Mouse (Mus musculus) kidney, postnatal 0 days (tissue): ENCODE results near the gene Orc5. TPM values are rescaled to one million over a fixed set of nuclear protein-coding genes. Genes with fewer than 3 reads are reported as not detected.
"Not testable (repeated sequence)": the region's sequence is repeated elsewhere in the genome, so short reads cannot be mapped to it uniquely, and the experiment has no call there.

Experiments
- ATAC-seq: fragments of 200-750 bp; cut with Nextera tagmentation; replicated peaks from 2 replicates; pipeline ENCODE4 v1.8.0; 2017; ENCODE audit warnings: low read depth, moderate number of reproducible peaks, moderate TSS enrichment, moderate library complexity; ENCODE audit not compliant: low FRiP score
- DNase-seq: peaks from one replicate; pipeline ENCODE4 v3.0.0-alpha.2; 2016; ENCODE audit warnings: low spot score
- H3K27ac ChIP-seq: fragments of 300-500 bp; sonication (generic); 2 replicates; pipeline ENCODE4 v1.5.1; 2014; ENCODE audit warnings: mild to moderate bottlenecking
- H3K27me3 ChIP-seq: fragments of 300-500 bp; sonication (generic); 2 replicates; pipeline ENCODE4 v1.6.1; 2014; ENCODE audit warnings: low read length, mixed read lengths; ENCODE audit not compliant: insufficient read depth
- H3K36me3 ChIP-seq: fragments of 300-500 bp; sonication (generic); 2 replicates; pipeline ENCODE4 v1.6.1; 2014; ENCODE audit warnings: low read length, mixed read lengths; ENCODE audit not compliant: insufficient read depth
- H3K4me1 ChIP-seq: fragments of 300-500 bp; sonication (generic); replicated peaks from 2 replicates; pipeline ENCODE4 v1.6.1; 2014; ENCODE audit warnings: antibody characterized with exemption, low read length, mixed read lengths; ENCODE audit not compliant: insufficient read depth
- H3K4me2 ChIP-seq: fragments of 300-500 bp; sonication (generic); 2 replicates; pipeline ENCODE4 v1.6.1; 2014; ENCODE audit warnings: mild to moderate bottlenecking, low read length, moderate library complexity, mixed read lengths
- H3K4me3 ChIP-seq: fragments of 300-500 bp; sonication (generic); replicated peaks from 2 replicates; pipeline ENCODE4 v1.5.1; 2014; ENCODE audit warnings: low read depth, low read length
- H3K9ac ChIP-seq: fragments of 300-500 bp; sonication (generic); 2 replicates; pipeline ENCODE4 v1.6.1; 2014; ENCODE audit warnings: low read depth, low read length
- H3K9me3 ChIP-seq: fragments of 300-500 bp; sonication (generic); replicated peaks from 2 replicates; pipeline ENCODE4 v1.6.1; 2016; ENCODE audit warnings: low read length, inconsistent platforms, mixed read lengths
- CTCF ChIP-seq: IDR thresholded peaks from 2 replicates; pipeline ENCODE4 v1.5.1; 2016; ENCODE audit warnings: antibody characterized with exemption, low read depth, mild to moderate bottlenecking, moderate library complexity
- WGBS: fragments of 180-500 bp; shearing (Covaris S2); extraction: QIAGEN DNeasy Blood & Tissue Kit; methylation state at CpG from one replicate; pipeline ENCODE4 v1.1.7; 2014; 5-methylcytosine and 5-hydroxymethylcytosine counted together
- polyA plus RNA-seq: library from polyadenylated mRNA; unstranded; fragments of >200 nt; fragmentation: Nextera tagmentation; extraction: Ambion mirVana; gene quantifications from 2 replicates; pipeline ENCODE4 v1.2.1, GENCODE M21; 2015

The Orc5 gene
- polyA plus RNA-seq, 1 experiment from 2014 or later, result 37.6 TPM

DNA sequence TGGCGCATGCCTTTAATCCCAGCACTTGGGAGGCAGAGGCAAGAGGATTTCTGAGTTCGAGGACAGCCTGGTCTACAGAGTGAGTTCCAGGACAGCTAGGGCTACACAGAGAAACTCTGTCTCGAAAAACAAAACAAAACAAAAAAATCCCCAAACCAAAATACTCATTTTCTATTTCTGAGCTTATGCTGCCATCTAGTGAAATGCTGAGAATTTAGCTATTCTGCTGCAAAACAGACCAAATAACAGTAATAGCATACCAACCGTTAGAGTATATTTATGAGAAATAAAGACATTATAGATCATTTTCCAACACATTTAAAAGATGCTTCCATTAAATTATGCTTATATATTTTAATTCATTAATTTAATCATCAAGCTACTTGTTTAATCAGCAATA, 34.5 kb downstream of the Orc5 start:
- not testable (repeated sequence) for ATAC-seq, H3K27ac ChIP-seq, H3K9me3 ChIP-seq, H3K4me3 ChIP-seq, H3K9ac ChIP-seq, H3K4me2 ChIP-seq, H3K36me3 ChIP-seq, H3K4me1 ChIP-seq, H3K27me3 ChIP-seq
- peak; percentile 57; the same call in 1 of the 2 replicates for TF ChIP-seq CTCF
- DNase-seq, result peak; percentile 60
- WGBS, result 74% methylated on average over 4 of the region's 4 CpGs

DNA sequence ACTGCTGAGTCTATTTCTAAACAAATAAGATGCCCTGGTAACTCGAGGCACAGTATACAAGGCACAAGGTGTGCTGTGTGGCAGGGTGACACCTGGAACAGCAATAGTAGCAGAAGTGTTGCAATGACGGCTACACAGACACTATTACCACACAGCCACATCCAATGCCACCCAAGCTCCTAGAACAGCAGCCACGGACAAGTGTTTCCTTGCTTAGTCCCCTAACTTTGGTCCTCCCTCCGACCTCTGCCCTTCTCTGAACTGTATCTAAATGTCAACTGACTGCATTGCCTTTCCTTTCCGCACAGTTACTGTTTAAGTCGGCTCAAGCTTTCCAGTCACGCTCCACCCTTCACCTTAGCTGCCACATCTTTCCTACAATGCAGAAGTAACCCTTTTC, 36.0 kb downstream of the Orc5 start:
- H3K9me3 ChIP-seq, H3K27ac ChIP-seq, H3K4me1 ChIP-seq, H3K36me3 ChIP-seq, H3K4me3 ChIP-seq, H3K27me3 ChIP-seq, DNase-seq, H3K9ac ChIP-seq, H3K4me2 ChIP-seq, ATAC-seq: not testable (repeated sequence)
- no CpG with 5 or more reads among the region's 7 CpGs for WGBS

DNA sequence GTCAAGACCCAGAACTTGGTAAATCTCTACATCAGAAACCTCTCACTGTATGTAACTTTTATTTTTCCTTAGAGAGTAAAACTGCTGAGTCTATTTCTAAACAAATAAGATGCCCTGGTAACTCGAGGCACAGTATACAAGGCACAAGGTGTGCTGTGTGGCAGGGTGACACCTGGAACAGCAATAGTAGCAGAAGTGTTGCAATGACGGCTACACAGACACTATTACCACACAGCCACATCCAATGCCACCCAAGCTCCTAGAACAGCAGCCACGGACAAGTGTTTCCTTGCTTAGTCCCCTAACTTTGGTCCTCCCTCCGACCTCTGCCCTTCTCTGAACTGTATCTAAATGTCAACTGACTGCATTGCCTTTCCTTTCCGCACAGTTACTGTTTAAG, 37.6 kb downstream of the Orc5 start:
- not testable (repeated sequence) for H3K36me3 ChIP-seq, ATAC-seq, H3K27me3 ChIP-seq, H3K27ac ChIP-seq, H3K4me3 ChIP-seq, H3K4me1 ChIP-seq, H3K4me2 ChIP-seq, H3K9ac ChIP-seq, DNase-seq, H3K9me3 ChIP-seq
- no CpG with 5 or more reads among the region's 5 CpGs for WGBS

DNA sequence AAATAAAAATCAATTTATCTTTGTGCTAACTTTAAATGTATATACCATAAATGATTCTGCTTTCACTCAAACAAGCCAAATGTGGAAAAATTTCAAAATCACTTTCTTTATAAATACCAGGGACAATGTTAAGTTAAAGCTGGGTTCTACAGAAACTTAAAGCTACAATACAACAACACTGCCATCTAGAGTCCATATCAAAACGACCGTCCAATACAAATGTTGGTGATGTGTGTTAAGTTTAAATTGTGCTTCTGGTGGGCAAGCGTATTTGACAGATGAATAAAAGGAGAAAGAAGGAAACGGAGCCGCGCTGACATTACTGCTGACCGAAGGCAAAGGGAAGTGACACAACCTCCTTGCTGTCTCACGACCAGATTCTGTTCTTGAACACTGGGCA, 38.4 kb downstream of the Orc5 start:
- Histone ChIP-seq H3K27me3 (no peaks in the 10 kb centered on the region), H3K4me3 (no peak overlapping the region), H3K36me3 (no peaks in the 10 kb centered on the region), H3K9ac (no peak overlapping the region), H3K27ac (no peak overlapping the region), H3K9me3 (no peaks in the 10 kb centered on the region), H3K4me2 (no peak overlapping the region), H3K4me1 (no peaks in the 10 kb centered on the region)
- DNase-seq, result peak; percentile 81
- 55% methylated on average over 8 of the region's 8 CpGs for WGBS
- peak; percentile 74 for TF ChIP-seq CTCF
- no peak for ATAC-seq

DNA sequence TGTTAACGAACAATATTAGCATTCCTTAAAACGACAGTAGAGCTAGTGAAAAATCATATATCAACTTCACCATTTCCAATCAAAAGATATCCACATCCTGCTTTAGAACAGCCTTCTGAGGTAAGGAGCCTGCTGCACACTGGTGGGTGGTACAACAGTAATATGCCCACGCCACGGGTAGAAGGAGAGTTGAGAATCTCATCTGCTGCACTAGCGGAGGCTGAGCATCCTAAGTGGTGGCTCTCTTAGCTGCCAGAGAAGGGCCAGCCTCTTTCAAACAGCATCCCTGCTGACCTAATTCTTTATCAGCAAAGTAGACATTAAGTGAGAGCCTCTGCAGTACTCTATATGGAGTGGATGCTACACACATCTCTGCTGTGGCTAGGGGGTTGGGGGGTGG, 41.7 kb downstream of the Orc5 start:
- Histone ChIP-seq H3K36me3 (no peaks in the 10 kb centered on the region), H3K4me3 (no peak overlapping the region), H3K9me3 (no peaks in the 10 kb centered on the region), H3K27ac (no peak overlapping the region), H3K27me3 (no peaks in the 10 kb centered on the region), H3K4me1 (no peaks in the 10 kb centered on the region), H3K9ac (no peak overlapping the region), H3K4me2 (no peak overlapping the region)
- 94% methylated on average over 5 of the region's 5 CpGs for WGBS
- no peak for ATAC-seq
- DNase-seq, result no peak
- no peak for TF ChIP-seq CTCF

DNA sequence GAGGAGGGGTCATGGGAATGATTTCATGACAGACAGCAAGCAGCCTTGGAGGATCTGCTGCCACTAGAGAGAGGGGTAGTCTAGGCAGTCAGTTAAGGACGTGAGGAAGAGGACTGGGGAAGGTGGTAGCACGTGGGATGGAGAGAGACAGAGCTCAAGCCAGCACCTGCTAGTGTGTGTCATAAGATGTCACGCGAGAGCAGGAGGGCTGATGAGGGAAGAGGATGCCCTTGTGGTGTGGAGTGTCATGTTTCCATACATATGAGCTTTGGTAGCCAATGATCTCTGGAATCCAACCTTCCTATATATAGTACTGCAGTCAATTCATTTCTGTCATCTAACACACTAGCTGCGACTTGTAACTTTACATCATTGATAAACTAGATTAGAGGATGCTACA, 50.8 kb downstream of the Orc5 start:
- H3K36me3 ChIP-seq, result peaks cover 19% of the 10 kb centered on the region; the same call in 1 of the 2 replicates
- no peak overlapping the region for H3K9ac ChIP-seq
- H3K4me3 ChIP-seq, result no peak overlapping the region
- H3K4me1 ChIP-seq, result no peaks in the 10 kb centered on the region
- H3K9me3 ChIP-seq, result no peaks in the 10 kb centered on the region
- no peaks in the 10 kb centered on the region for H3K27me3 ChIP-seq
- no peak for DNase-seq
- no peak for ATAC-seq
- H3K27ac ChIP-seq, result no peak overlapping the region
- no peak overlapping the region for H3K4me2 ChIP-seq
- no peak for TF ChIP-seq CTCF
- 92% methylated on average over 5 of the region's 5 CpGs for WGBS

DNA sequence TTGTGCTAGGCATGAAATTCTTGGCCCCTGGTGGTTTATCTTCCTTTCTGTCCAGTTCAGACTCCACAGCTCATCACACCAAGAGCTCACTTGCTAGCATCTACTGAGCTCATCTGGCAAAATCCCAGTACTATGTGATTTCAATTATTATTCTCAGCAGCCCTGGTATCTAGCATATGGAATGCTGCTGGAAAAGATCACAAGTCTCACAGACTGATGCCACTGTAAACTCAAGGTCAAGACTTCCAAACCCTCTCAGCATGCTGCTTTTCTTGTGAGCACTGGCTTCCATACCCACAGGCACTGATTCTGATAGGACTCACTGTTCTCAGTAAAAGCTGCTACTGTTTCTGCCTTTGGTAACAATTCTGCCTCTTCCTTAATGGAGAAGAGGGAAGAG, 59.1 kb downstream of the Orc5 start:
- no peak overlapping the region for H3K27ac ChIP-seq
- DNase-seq (no peak), ATAC-seq (no peak)
- no peak for TF ChIP-seq CTCF
- no peaks in the 10 kb centered on the region for H3K4me1 ChIP-seq
- H3K27me3 ChIP-seq, result no peaks in the 10 kb centered on the region
- H3K9me3 ChIP-seq, result no peaks in the 10 kb centered on the region
- no peak overlapping the region for H3K4me3 ChIP-seq
- H3K9ac ChIP-seq, result no peak overlapping the region
- 0 out of 2 replicates have a peak, but pooled peaks cover 8% of the 10 kb centered on the region for H3K36me3 ChIP-seq
- H3K4me2 ChIP-seq, result no peak overlapping the region
